Mouse (Mus musculus): ENCODE data around the gene Rnf130. TPM values are rescaled to one million over a fixed set of nuclear protein-coding genes. Genes with fewer than 3 reads are reported as not detected.

The Rnf130 gene
- total and polyA plus RNA-seq, 3 experiments: not detected

DNA sequence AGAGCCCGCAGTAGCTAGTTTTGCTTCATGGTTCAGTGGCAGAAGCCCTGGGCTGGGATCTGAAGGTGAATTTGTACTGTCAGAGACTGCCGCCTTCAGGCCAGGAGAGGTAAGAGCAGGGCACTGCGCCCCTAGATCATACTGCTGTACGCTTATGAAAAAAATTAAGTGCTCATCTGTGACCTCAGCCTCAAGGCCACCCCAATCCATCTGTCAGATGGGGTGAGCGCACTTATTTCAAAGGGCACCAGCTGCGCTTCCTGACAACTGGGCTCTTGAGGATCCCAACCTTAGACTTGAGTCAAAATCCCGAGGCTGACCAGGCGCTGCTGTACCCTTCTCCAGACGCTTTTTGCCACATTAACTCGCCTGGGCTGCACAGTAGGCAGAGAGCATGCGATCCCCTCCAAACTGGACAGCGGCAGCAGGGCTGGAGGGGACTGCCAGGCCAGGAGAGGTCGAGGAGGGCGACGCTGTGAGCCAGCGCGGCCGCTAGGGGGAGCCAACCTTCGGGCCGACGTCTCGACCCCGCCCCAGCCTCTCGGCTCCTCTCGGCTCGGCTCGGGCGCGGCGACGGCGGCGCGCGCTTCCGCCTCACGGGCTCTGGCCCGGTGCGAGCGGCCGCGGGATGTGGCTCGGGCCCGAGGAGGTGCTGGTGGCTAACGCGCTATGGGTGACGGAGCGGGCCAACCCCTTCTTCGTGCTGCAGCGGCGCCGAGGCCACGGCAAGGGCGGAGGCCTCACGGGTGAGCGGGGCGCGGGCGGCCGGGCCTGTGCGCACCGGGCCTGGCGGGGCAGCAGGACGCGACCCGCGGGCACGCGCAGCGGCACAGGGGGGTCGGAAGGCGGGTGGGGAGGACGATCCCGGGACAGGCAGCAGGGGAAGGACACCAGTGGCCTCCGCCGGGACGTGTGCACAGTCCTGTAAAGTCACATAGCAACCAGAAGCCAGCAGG, 105.9 kb downstream of the Rnf130 start, which contains the start of gene Tbc1d9b (continued):
- peak; percentile 70 for TF ChIP-seq TCF12 (IDR thresholded peaks at IDR 0.05; ENCODE audit: low read depth, low read length)
- TF ChIP-seq PAX5 (IDR thresholded peaks at IDR 0.05; ENCODE audit: low read length): no peak

DNA sequence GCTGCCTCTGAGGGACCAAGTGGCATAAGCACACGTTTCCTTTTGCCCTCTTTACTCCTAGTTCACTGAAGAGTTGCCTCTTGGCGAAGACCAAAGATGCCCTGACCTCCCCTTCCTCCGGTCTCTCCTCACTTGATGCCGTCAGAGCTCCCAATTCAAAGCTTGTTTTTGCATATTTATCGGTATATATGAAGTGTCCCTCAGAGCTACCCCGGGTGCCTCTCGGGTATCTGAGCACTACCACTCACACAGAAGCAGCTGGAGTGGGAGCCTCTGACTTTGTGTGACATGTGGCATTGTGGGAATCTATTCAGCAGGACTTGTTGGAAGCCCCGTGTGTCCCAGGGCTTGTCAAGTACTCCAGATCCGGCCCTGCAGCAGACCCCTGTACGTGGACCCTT, 106.7 kb downstream of the Rnf130 start:
- peak overlapping the region; percentile 73 for H3K4me2 ChIP-seq (ENCODE audit: insufficient read depth, low read depth, poor library complexity, severe bottlenecking)

DNA sequence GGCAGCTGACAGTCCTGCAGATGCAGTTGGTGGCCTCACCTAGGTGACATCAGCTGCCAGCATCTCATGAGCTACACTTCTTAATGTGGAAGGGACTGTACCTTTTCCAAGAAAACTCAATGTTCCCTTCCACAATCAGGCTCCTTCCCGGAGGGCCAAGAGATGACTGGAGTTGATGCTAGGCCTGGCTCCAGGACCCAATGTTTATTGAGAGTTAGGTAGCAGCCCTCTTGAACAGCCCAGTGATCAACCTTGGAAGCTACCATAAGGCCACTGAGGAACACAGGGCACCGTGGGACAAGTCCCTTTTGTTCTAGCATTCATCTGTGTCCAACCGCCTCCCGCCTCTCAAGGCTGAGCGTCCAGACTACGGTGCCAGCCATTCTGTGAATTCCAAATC, 107.1 kb downstream of the Rnf130 start:
- DNase-seq (ENCODE audit: extremely low read depth): peak; percentile 6

More for the DNA sequence above, 106.7 kb downstream of the Rnf130 start:
- Histone ChIP-seq H3K9me3 (replicated peaks; ENCODE audit: low read length) (no peaks in the 10 kb centered on the region), H3K27ac (ENCODE audit: insufficient read depth, low read depth) (no peak overlapping the region), H3K4me1 (ENCODE audit: control insufficient read depth in 1 of 2, insufficient read depth in 2 of 2) (peaks cover 8 to 24% of the 10 kb centered on the region in 2 experiments), H3K9ac (ENCODE audit: insufficient read depth, low read depth) (peak overlapping the region; percentile 76), H3K27me3 (replicated peaks) (peaks cover 2% of the 10 kb centered on the region), H3K36me3 (replicated peaks in 1 of 2; ENCODE audit: control insufficient read depth in 1 of 2, insufficient read depth in 1 of 2, low read length in 1 of 2) (peaks cover 12 to 36% of the 10 kb centered on the region in 2 experiments), H3K79me2 (replicated peaks; ENCODE audit: control insufficient read depth, extremely low read depth, insufficient read depth, poor library complexity, severe bottlenecking) (peaks cover 5% of the 10 kb centered on the region; the same call in 1 of the 2 replicates), H3K4me3 (replicated peaks in 1 of 3; ENCODE audit: low read depth in 2 of 3, low read length in 2 of 3, poor library complexity in 1 of 3) (peak overlapping the region; percentile 88 to 100 (median 90))
- dilution Hi-C loops (cut with MboI; ENCODE audit: extremely low pct_ligation_motif_present, extremely low pct_unique_long_range_greater_than_20kb, low sequenced_read_pairs): no loop called here
- TF ChIP-seq MAX (IDR thresholded peaks at IDR 0.05; ENCODE audit: low read length) (0 out of 2 replicates have a peak, but pooled peaks have one; percentile 45), MXI1 (IDR thresholded peaks at IDR 0.05; ENCODE audit: low read depth, low read length) (0 out of 2 replicates have a peak, but pooled peaks have one; percentile 23), IRF4 (IDR thresholded peaks at IDR 0.05; ENCODE audit: low read depth, low read length) (no peak)
- in situ Hi-C loops (cut with MboI; ENCODE audit: low pct_ligation_motif_present, low pct_unique_long_range_greater_than_20kb, low sequenced_read_pairs): loop anchor here (5.0 to 10.0 kb wide), 2 partner anchors 150 to 233 kb away; no protein-coding TSS in a partner anchor
- peak; percentile 30 for DNase-seq (ENCODE audit: extremely low read depth)

More for the DNA sequence above, 107.1 kb downstream of the Rnf130 start:
- H3K4me1 ChIP-seq (ENCODE audit: control insufficient read depth in 1 of 2, insufficient read depth in 2 of 2): peaks cover 8 to 24% of the 10 kb centered on the region in 2 experiments
- in situ Hi-C loops (cut with MboI; ENCODE audit: low pct_ligation_motif_present, low pct_unique_long_range_greater_than_20kb, low sequenced_read_pairs): loop anchor here (5.0 to 10.0 kb wide), 2 partner anchors 150 to 233 kb away; no protein-coding TSS in a partner anchor
- H3K79me2 ChIP-seq (replicated peaks; ENCODE audit: control insufficient read depth, extremely low read depth, insufficient read depth, poor library complexity, severe bottlenecking): peaks cover 5% of the 10 kb centered on the region; the same call in 1 of the 2 replicates
- H3K9ac ChIP-seq (ENCODE audit: insufficient read depth, low read depth): peak overlapping the region; percentile 76
- 0 out of 2 replicates have a peak, but pooled peaks have one; percentile 5 for TF ChIP-seq MAX (IDR thresholded peaks at IDR 0.05; ENCODE audit: low read length)
- no peak for TF ChIP-seq POLR2AphosphoS2 (IDR thresholded peaks at IDR 0.05; ENCODE audit: low read depth, low read length)
- peaks cover 14 to 41% of the 10 kb centered on the region in 2 experiments for H3K36me3 ChIP-seq (replicated peaks in 1 of 2; ENCODE audit: control insufficient read depth in 1 of 2, insufficient read depth in 1 of 2, low read length in 1 of 2)
- peaks cover 2% of the 10 kb centered on the region for H3K27me3 ChIP-seq (replicated peaks)
- peak overlapping the region; percentile 88 to 100 (median 90) for H3K4me3 ChIP-seq (replicated peaks in 1 of 3; ENCODE audit: low read depth in 2 of 3, low read length in 2 of 3, poor library complexity in 1 of 3)
- H3K9me3 ChIP-seq (replicated peaks; ENCODE audit: low read length): no peaks in the 10 kb centered on the region
- dilution Hi-C loops (cut with MboI; ENCODE audit: extremely low pct_ligation_motif_present, extremely low pct_unique_long_range_greater_than_20kb, low sequenced_read_pairs): no loop called here
- H3K4me2 ChIP-seq (ENCODE audit: insufficient read depth, low read depth, poor library complexity, severe bottlenecking): peak overlapping the region; percentile 73
- no peak overlapping the region for H3K27ac ChIP-seq (ENCODE audit: insufficient read depth, low read depth)
